Mouse (Mus musculus) 3134 (cell line): ENCODE measurements around the gene Pmepa1.

ENCODE experiments used
- DNase-seq: peaks from one replicate; pipeline ENCODE4 v3.0.0-alpha.2; 2011; ENCODE audit warnings: low spot score; ENCODE audit not compliant: insufficient read length; ENCODE audit errors: extremely low read depth

The Pmepa1 gene

GRCm38 (mm10) chr2:173256552-173256949 lies 19.8 kb downstream of the Pmepa1 start:
- no peak for DNase-seq

- DNase-seq, result no peak
Measured at GRCm38 (mm10) chr2:173255810-173256551, 20.4 kb downstream of the Pmepa1 start.

GRCm38 (mm10) chr2:173253761-173254662 lies 22.3 kb downstream of the Pmepa1 start:
- no peak for DNase-seq

- no peak for DNase-seq
Measured at GRCm38 (mm10) chr2:173251675-173252074, 24.7 kb downstream of the Pmepa1 start.

GRCm38 (mm10) chr2:173251133-173251532 lies 25.2 kb downstream of the Pmepa1 start:
- no peak for DNase-seq

- no peak for DNase-seq
Measured at GRCm38 (mm10) chr2:173250411-173250810, 25.9 kb downstream of the Pmepa1 start.

- DNase-seq, result no peak
Measured at GRCm38 (mm10) chr2:173249965-173250364, 26.4 kb downstream of the Pmepa1 start.

- DNase-seq, result no peak
Measured at GRCm38 (mm10) chr2:173249386-173249785, 26.9 kb downstream of the Pmepa1 start.

- no peak for DNase-seq
Measured at GRCm38 (mm10) chr2:173248822-173249221, 27.5 kb downstream of the Pmepa1 start.

GRCm38 (mm10) chr2:173247911-173248310 lies 28.4 kb downstream of the Pmepa1 start:
- no peak for DNase-seq

- no peak for DNase-seq
Measured at GRCm38 (mm10) chr2:173247197-173247596, 29.1 kb downstream of the Pmepa1 start.

- DNase-seq, result no peak
Measured at GRCm38 (mm10) chr2:173246688-173247087, 29.6 kb downstream of the Pmepa1 start.

GRCm38 (mm10) chr2:173245258-173245657 lies 31.1 kb downstream of the Pmepa1 start:
- DNase-seq, result no peak

GRCm38 (mm10) chr2:173244108-173244507 lies 32.2 kb downstream of the Pmepa1 start:
- no peak for DNase-seq

- DNase-seq, result no peak
Measured at GRCm38 (mm10) chr2:173243616-173244015, 32.7 kb downstream of the Pmepa1 start.

- DNase-seq, result no peak
Measured at GRCm38 (mm10) chr2:173242874-173243273, 33.5 kb downstream of the Pmepa1 start.

- no peak for DNase-seq
Measured at GRCm38 (mm10) chr2:173240738-173241137, 35.6 kb downstream of the Pmepa1 start.

GRCm38 (mm10) chr2:173238522-173238921 lies 37.8 kb downstream of the Pmepa1 start:
- no peak for DNase-seq

- no peak for DNase-seq
Measured at GRCm38 (mm10) chr2:173235435-173236332, 40.6 kb downstream of the Pmepa1 start.

- DNase-seq, result no peak
Measured at GRCm38 (mm10) chr2:173232766-173233099, 43.6 kb downstream of the Pmepa1 start.
